Mouse (Mus musculus): ENCODE results near the gene Stim2. TPM values are rescaled to one million over a fixed set of nuclear protein-coding genes. Genes with fewer than 3 reads are reported as not detected.

The Stim2 gene
- polyA plus RNA-seq, 1 experiment: 5.9 TPM

DNA sequence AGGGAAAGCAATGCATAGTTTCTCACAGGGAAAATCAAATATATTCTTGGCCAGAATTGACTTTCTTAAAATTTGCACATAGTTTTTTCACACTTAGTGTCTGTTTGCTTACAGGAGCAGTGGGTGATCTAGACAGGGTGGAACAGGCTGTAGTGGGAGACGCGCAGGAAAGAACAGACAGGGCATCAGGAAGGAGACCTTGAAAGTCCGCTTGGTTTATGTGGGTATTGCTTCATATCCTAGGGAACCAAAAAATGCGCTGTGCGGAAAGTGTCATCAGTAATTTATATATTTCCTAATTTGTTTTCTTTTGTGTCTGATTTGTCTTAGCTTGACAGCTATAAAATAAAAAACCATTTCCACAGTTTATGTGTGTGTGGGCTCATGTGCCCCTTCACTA, 110.8 kb downstream of the Stim2 start:
- Histone ChIP-seq H3K4me3 (ENCODE audit: control insufficient read depth, low read depth, low read length) (no peak overlapping the region), H3K36me3 (ENCODE audit: control insufficient read depth, insufficient read depth, low read length) (no peaks in the 10 kb centered on the region; the same call in 1 of the 2 replicates), H3K27ac (ENCODE audit: control insufficient read depth, insufficient read depth, low read depth, low read length) (no peak overlapping the region), H3K27me3 (ENCODE audit: control insufficient read depth, insufficient read depth, low read length) (no peaks in the 10 kb centered on the region), H3K4me1 (ENCODE audit: control insufficient read depth, insufficient read depth, low read length) (no peaks in the 10 kb centered on the region)
- no peak for TF ChIP-seq CTCF (IDR thresholded peaks at IDR 0.05; ENCODE audit: control insufficient read depth, insufficient read depth, insufficient replicate concordance, low read depth, low read length)

DNA sequence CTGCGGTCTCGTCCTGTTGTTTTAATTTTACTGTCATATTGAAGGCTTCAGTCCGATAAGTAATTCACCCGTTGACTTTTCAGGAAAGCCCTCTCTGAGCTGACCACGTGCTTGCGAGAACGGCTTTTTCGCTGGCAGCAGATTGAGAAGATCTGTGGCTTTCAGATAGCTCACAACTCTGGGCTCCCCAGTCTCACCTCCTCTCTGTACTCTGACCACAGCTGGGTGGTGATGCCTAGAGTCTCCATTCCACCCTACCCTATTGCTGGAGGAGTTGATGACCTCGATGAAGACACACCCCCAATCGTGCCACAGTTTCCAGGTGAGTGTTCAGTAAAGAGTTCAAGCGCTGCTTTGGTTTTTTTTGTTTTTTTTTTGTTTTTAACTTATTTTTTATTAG, 112.5 kb downstream of the Stim2 start:
- Histone ChIP-seq H3K27me3 (ENCODE audit: control insufficient read depth, insufficient read depth, low read length) (no peaks in the 10 kb centered on the region), H3K36me3 (ENCODE audit: control insufficient read depth, insufficient read depth, low read length) (no peaks in the 10 kb centered on the region), H3K27ac (ENCODE audit: control insufficient read depth, insufficient read depth, low read depth, low read length) (no peak overlapping the region), H3K4me3 (ENCODE audit: control insufficient read depth, low read depth, low read length) (no peak overlapping the region), H3K4me1 (ENCODE audit: control insufficient read depth, insufficient read depth, low read length) (no peaks in the 10 kb centered on the region)
- TF ChIP-seq CTCF (IDR thresholded peaks at IDR 0.05; ENCODE audit: control insufficient read depth, insufficient read depth, insufficient replicate concordance, low read depth, low read length): no peak
- TF ChIP-seq POLR2A (IDR thresholded peaks at IDR 0.05; ENCODE audit: control insufficient read depth, low read depth, low read length): no peak

DNA sequence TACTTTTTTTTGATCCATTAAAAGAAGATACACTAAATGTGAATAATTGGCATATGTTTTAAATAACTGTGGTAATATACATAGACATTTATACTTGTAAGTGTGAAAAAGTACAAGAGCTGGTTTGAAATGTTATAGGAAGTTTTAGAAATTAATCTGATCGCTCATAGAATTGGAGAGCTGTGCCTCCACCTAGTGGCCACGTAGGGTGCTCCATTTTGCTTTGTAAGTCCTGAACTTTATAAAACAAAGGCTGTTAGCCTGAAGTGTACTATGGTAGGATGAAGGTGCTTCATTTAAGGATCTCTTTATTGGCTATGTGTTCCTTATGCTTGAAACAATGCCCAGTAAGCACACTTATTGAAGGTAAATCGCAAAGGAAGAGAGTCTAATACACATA, 115.0 kb downstream of the Stim2 start:
- H3K4me3 ChIP-seq (ENCODE audit: control insufficient read depth, low read depth, low read length): no peak overlapping the region
- no peak overlapping the region for H3K27ac ChIP-seq (ENCODE audit: control insufficient read depth, insufficient read depth, low read depth, low read length)
- peaks cover 1% of the 10 kb centered on the region; the same call in 1 of the 2 replicates for H3K36me3 ChIP-seq (ENCODE audit: control insufficient read depth, insufficient read depth, low read length)
- TF ChIP-seq CTCF (IDR thresholded peaks at IDR 0.05; ENCODE audit: control insufficient read depth, insufficient read depth, insufficient replicate concordance, low read depth, low read length) (no peak), POLR2A (IDR thresholded peaks at IDR 0.05; ENCODE audit: control insufficient read depth, low read depth, low read length) (no peak)
- H3K4me1 ChIP-seq (ENCODE audit: control insufficient read depth, insufficient read depth, low read length): no peaks in the 10 kb centered on the region
- H3K27me3 ChIP-seq (ENCODE audit: control insufficient read depth, insufficient read depth, low read length): no peaks in the 10 kb centered on the region

DNA sequence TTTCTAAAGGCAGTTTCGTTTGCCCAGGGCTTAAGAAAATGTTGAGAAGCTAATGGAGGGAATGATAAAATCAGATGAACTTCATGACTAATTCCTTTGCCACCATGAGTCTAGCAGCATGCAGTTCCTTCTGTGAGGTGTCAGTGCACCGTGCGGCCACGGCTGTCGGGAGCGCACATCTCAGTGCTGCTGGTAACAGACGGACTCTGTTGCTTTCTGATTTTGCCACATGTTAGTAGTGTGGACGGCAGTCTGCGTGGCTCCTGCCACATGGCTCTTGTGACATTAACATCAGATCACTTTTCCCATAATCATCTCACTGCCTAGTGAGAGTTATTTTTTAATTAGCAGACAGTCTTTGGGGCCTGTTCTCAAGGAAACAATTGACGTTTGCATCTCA, 118.2 kb downstream of the Stim2 start:
- Histone ChIP-seq H3K27me3 (ENCODE audit: control insufficient read depth, insufficient read depth, low read length) (no peaks in the 10 kb centered on the region), H3K36me3 (ENCODE audit: control insufficient read depth, insufficient read depth, low read length) (peaks cover 1% of the 10 kb centered on the region; the same call in 1 of the 2 replicates), H3K27ac (ENCODE audit: control insufficient read depth, insufficient read depth, low read depth, low read length) (no peak overlapping the region), H3K4me1 (ENCODE audit: control insufficient read depth, insufficient read depth, low read length) (no peaks in the 10 kb centered on the region), H3K4me3 (ENCODE audit: control insufficient read depth, low read depth, low read length) (no peak overlapping the region)
- no peak for TF ChIP-seq POLR2A (IDR thresholded peaks at IDR 0.05; ENCODE audit: control insufficient read depth, low read depth, low read length)
- no peak for TF ChIP-seq CTCF (IDR thresholded peaks at IDR 0.05; ENCODE audit: control insufficient read depth, insufficient read depth, insufficient replicate concordance, low read depth, low read length)

DNA sequence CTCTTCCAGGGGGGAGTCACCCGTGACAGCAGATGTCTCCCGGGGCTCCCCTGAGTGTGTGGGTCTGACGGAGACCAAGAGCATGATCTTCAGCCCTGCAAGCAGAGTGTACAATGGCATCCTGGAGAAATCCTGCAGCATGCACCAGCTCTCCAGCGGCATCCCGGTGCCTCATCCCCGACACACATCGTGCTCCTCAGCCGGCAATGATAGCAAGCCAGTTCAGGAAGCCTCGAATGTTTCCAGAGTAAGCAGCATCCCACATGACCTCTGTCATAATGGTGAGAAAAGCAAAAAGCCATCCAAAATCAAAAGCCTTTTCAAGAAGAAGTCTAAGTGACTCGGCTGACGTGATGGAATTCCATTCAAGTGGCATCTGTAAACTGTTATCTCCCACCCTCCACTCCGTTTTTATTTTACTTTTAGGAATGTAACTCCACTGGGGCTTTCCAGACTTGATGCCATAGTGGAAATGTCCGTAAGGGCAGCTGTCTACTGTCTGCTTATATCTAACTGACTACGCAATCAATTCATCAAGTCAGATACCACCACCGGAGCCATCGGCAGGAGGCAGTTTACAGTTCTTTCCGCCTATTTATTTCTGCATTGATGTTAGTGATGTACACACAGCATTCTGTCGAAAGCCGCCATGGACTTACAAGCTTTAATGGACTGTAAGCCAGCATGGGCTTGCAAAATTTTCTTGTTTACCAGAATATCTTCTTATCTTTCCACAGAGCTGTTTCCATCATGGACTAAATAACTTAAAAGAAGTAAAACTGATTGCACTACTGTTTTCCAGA, 120.3 kb downstream of the Stim2 start:
- H3K4me3 ChIP-seq (ENCODE audit: control insufficient read depth, low read depth, low read length): no peak overlapping the region
- TF ChIP-seq CTCF (IDR thresholded peaks at IDR 0.05; ENCODE audit: control insufficient read depth, insufficient read depth, insufficient replicate concordance, low read depth, low read length) (no peak), POLR2A (IDR thresholded peaks at IDR 0.05; ENCODE audit: control insufficient read depth, low read depth, low read length) (no peak)
- H3K27me3 ChIP-seq (ENCODE audit: control insufficient read depth, insufficient read depth, low read length): no peaks in the 10 kb centered on the region
- H3K36me3 ChIP-seq (ENCODE audit: control insufficient read depth, insufficient read depth, low read length): peaks cover 1% of the 10 kb centered on the region; the same call in 1 of the 2 replicates
- no peaks in the 10 kb centered on the region for H3K4me1 ChIP-seq (ENCODE audit: control insufficient read depth, insufficient read depth, low read length)
- no peak overlapping the region for H3K27ac ChIP-seq (ENCODE audit: control insufficient read depth, insufficient read depth, low read depth, low read length)

DNA sequence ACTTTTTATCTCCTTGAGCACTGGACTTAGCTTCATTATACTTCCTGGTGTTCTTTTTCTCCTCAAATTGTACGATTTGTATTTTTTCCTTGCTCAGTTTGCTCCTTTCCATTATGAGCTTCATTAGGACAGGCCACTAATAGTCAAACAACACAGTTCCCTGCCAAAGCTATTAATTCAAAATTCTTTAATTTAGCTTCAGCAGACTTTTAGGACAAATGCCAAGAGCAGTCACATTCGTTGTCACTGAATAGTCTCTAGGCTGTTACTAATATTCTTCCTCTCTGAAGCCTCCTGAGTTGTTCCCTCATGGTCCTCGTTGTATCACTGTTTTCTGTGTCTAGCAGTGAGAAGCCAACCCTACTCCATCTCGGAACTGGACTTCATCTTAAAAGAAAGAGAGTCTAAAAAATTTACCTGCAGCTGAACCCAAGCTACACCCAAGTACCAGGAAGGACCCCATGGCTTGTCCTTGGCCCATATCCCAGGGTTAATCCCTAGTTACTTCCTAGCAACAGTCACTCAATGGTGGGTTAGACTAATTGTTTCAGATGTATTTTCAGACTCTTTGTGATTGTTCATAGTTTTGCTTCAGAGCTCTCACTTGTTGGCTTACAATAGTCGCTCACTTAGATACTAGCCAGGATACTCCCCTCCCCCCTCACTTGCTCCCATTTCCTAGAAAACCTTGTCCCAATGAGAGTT, 149.9 kb downstream of the Stim2 start:
- Histone ChIP-seq H3K4me3 (ENCODE audit: control insufficient read depth, low read depth, low read length) (no peak overlapping the region), H3K27ac (ENCODE audit: control insufficient read depth, insufficient read depth, low read depth, low read length) (no peak overlapping the region)

DNA sequence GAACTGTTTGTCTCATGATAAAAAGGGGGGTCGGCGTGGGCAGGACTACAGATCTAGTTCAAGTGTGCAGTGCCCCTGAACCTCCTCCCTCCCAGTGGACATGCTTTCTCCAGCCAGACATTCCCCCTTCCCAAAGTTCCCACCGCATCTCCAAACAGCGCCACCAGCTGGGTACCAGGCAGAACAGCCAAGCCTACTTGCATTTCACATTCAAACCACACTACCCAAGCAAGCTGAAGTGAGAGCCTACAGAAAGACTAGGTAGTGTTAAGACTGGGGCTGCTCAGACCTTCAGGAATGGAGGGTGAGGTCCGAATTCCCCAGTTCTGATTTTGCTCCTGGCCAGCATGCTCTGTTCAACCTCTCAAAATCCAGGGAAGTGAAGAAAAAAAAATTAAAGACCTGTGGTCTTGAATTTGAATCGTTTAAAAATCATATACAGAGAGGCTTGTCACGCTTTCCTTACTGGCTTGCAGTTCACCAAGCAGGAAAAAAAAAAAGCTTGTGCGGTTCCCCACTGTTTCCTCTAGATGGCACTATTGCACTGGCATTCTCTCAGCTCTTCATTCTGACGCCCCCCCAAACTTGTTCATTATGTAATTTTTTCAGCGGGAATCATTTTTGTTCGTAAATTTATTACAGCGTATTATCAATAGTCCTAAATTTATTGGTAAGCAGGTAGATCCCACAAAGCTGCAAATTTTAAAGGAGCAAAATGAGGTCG, 156.4 kb downstream of the Stim2 start:
- peak; percentile 29; the same call in 1 of the 2 replicates for TF ChIP-seq CTCF (IDR thresholded peaks at IDR 0.05; ENCODE audit: control insufficient read depth, insufficient read depth, insufficient replicate concordance, low read depth, low read length)
- TF ChIP-seq POLR2A (IDR thresholded peaks at IDR 0.05; ENCODE audit: control insufficient read depth, low read depth, low read length): no peak
- no peak overlapping the region for H3K27ac ChIP-seq (ENCODE audit: control insufficient read depth, insufficient read depth, low read depth, low read length)
- H3K4me3 ChIP-seq (ENCODE audit: control insufficient read depth, low read depth, low read length): no peak overlapping the region
- H3K36me3 ChIP-seq (ENCODE audit: control insufficient read depth, insufficient read depth, low read length): no peaks in the 10 kb centered on the region
- no peaks in the 10 kb centered on the region for H3K27me3 ChIP-seq (ENCODE audit: control insufficient read depth, insufficient read depth, low read length)
- peaks cover 2% of the 10 kb centered on the region; the same call in 1 of the 2 replicates for H3K4me1 ChIP-seq (ENCODE audit: control insufficient read depth, insufficient read depth, low read length)

More for the DNA sequence above, 149.9 kb downstream of the Stim2 start:
- TF ChIP-seq CTCF (IDR thresholded peaks at IDR 0.05; ENCODE audit: control insufficient read depth, insufficient read depth, insufficient replicate concordance, low read depth, low read length) (no peak), POLR2A (IDR thresholded peaks at IDR 0.05; ENCODE audit: control insufficient read depth, low read depth, low read length) (no peak)
- Histone ChIP-seq H3K4me1 (ENCODE audit: control insufficient read depth, insufficient read depth, low read length) (no peaks in the 10 kb centered on the region), H3K36me3 (ENCODE audit: control insufficient read depth, insufficient read depth, low read length) (no peaks in the 10 kb centered on the region), H3K27me3 (ENCODE audit: control insufficient read depth, insufficient read depth, low read length) (no peaks in the 10 kb centered on the region)

Data from testis, adult 2 months (tissue).